Mouse (Mus musculus) liver (tissue): ENCODE data around the gene Paxbp1.

Experiments used
- DNase-seq: peaks from one replicate; pipeline ENCODE4 v3.0.0-alpha.2; 2020; ENCODE audit warnings: mixed read lengths

Gene Paxbp1

GRCm38 (mm10) chr16:91053599-91053998 lies 9.3 kb upstream of the Paxbp1 start:
- no peak for DNase-seq

- peak; percentile 78 for DNase-seq
These were observed 1.2 kb upstream of the Paxbp1 start for GRCm38 (mm10) chr16:91045511-91045910.

- peak; percentile 67 for DNase-seq
These were observed 688 bp downstream of the Paxbp1 start for GRCm38 (mm10) chr16:91043461-91044248.

- no peak for DNase-seq
These were observed 1.7 kb downstream of the Paxbp1 start for GRCm38 (mm10) chr16:91042640-91043039.

GRCm38 (mm10) chr16:91035866-91036265 lies 8.5 kb downstream of the Paxbp1 start:
- no peak for DNase-seq

GRCm38 (mm10) chr16:91030751-91031150 lies 13.6 kb downstream of the Paxbp1 start:
- DNase-seq: no peak

GRCm38 (mm10) chr16:91029901-91030300 lies 14.4 kb downstream of the Paxbp1 start:
- DNase-seq: no peak

- no peak for DNase-seq
These were observed 15.1 kb downstream of the Paxbp1 start for GRCm38 (mm10) chr16:91029161-91029743.

- DNase-seq: no peak
These were observed 18.1 kb downstream of the Paxbp1 start for GRCm38 (mm10) chr16:91026290-91026689.

- DNase-seq: peak; percentile 39
These were observed 21.0 kb downstream of the Paxbp1 start for GRCm38 (mm10) chr16:91023384-91023783.

- no peak for DNase-seq
These were observed 23.4 kb downstream of the Paxbp1 start for GRCm38 (mm10) chr16:91020842-91021483.

- no peak for DNase-seq
These were observed 24.9 kb downstream of the Paxbp1 start for GRCm38 (mm10) chr16:91019476-91019875.

- DNase-seq: no peak
These were observed 28.6 kb downstream of the Paxbp1 start for GRCm38 (mm10) chr16:91015761-91016160.

GRCm38 (mm10) chr16:91011847-91012246 lies 32.5 kb downstream of the Paxbp1 start:
- DNase-seq: no peak

GRCm38 (mm10) chr16:91011021-91011683 lies 33.2 kb downstream of the Paxbp1 start, which contains the start of gene Synj1:
TSS of gene Synj1 (minus strand) at chr16:91011308.
- peak; percentile 94 for DNase-seq

GRCm38 (mm10) chr16:91010581-91011020 lies 33.7 kb downstream of the Paxbp1 start:
- peak; percentile 68 for DNase-seq

- DNase-seq: peak; percentile 33
These were observed 34.3 kb downstream of the Paxbp1 start for GRCm38 (mm10) chr16:91009942-91010529.

GRCm38 (mm10) chr16:91004915-91005538 lies 39.3 kb downstream of the Paxbp1 start:
- DNase-seq: no peak

- DNase-seq: no peak
These were observed 43.2 kb downstream of the Paxbp1 start for GRCm38 (mm10) chr16:91001098-91001497.

- no peak for DNase-seq
These were observed 44.5 kb downstream of the Paxbp1 start for GRCm38 (mm10) chr16:90999827-91000226.

- no peak for DNase-seq
These were observed 46.5 kb downstream of the Paxbp1 start for GRCm38 (mm10) chr16:90997822-90998221.
